ENCODE assay signal across 19 mouse cellular contexts in genomic region chr17:91225916-91226315, GRCm38 (mm10).
DNase-seq lines count a peak whose midpoint lies in the region; ATAC-seq and TF ChIP-seq lines count a peak whose summit lies in the region.
"Had no signal": no experiment of that assay in that cellular context is flagged by ENCODE, and none has a peak within 500 bp of the region (broad histone marks: within the 10 kb centered on the region; RNA-seq: fewer than 3 reads in every experiment).

No protein-coding gene starts in this region.

- ATAC-seq in hindbrain, embryonic 13.5 days (ENCODE audit: low FRiP score) = no peak
- ATAC-seq in hindbrain, embryonic 12.5 days (ENCODE audit: low FRiP score) = no peak; the same call in 1 of the 2 replicates
- 0 out of 2 replicates have a peak, but pooled peaks have one; percentile 33 for ATAC-seq in midbrain, embryonic 15.5 days (replicated peaks)
- ATAC-seq in midbrain, postnatal 0 days (ENCODE audit: low FRiP score) = no peak
- ATAC-seq: inflammation-experienced regulatory T-cells, adult 6 months had no signal

- H3K9me3 ChIP-seq in hindbrain, embryonic 13.5 days = no peaks in the 10 kb centered on the region
- no peaks in the 10 kb centered on the region for H3K9me3 ChIP-seq in hindbrain, embryonic 12.5 days (replicated peaks)
- H3K9me3 ChIP-seq in midbrain, embryonic 15.5 days = no peaks in the 10 kb centered on the region
- no peaks in the 10 kb centered on the region for H3K9me3 ChIP-seq in midbrain, embryonic 10.5 days (replicated peaks)
- no peaks in the 10 kb centered on the region for H3K9me3 ChIP-seq in midbrain, postnatal 0 days (ENCODE audit: low read length)
- H3K9me3 ChIP-seq: embryonic facial prominence, embryonic 15.5 days; forebrain, embryonic 10.5 days; heart, embryonic 12.5 days had no signal

- H3K27ac ChIP-seq in hindbrain, embryonic 13.5 days = 0 out of 2 replicates have a peak overlapping the region, but pooled peaks have one; percentile 23
- H3K27ac ChIP-seq in hindbrain, embryonic 12.5 days = no peak overlapping the region
- no peak overlapping the region for H3K27ac ChIP-seq in midbrain, embryonic 15.5 days
- H3K27ac ChIP-seq in midbrain, embryonic 10.5 days (replicated peaks) = no peak overlapping the region
- peak overlapping the region; percentile 18; the same call in 1 of the 2 replicates for H3K27ac ChIP-seq in midbrain, postnatal 0 days (ENCODE audit: low read depth, low read length)
- H3K27ac ChIP-seq: embryonic facial prominence, embryonic 15.5 days; forebrain, embryonic 10.5 days; gastrocnemius, adult 2 months; hindbrain, embryonic 14.5 days had no signal

- TF ChIP-seq CTCF in midbrain, postnatal 0 days (IDR thresholded peaks at IDR 0.05) = no peak

- 51% methylated on average over 4 of the region's 4 CpGs for WGBS in hindbrain, embryonic 13.5 days
- WGBS in hindbrain, embryonic 12.5 days = 67% methylated on average over 4 of the region's 4 CpGs
- WGBS in midbrain, embryonic 15.5 days = 35% methylated on average over 4 of the region's 4 CpGs
- 84% methylated on average over 4 of the region's 4 CpGs for WGBS in midbrain, embryonic 10.5 days
- WGBS in midbrain, postnatal 0 days = 33% methylated on average over 4 of the region's 4 CpGs

- H3K27me3 ChIP-seq in hindbrain, embryonic 13.5 days = no peaks in the 10 kb centered on the region
- no peaks in the 10 kb centered on the region for H3K27me3 ChIP-seq in hindbrain, embryonic 12.5 days
- H3K27me3 ChIP-seq in midbrain, embryonic 15.5 days (replicated peaks) = no peaks in the 10 kb centered on the region
- H3K27me3 ChIP-seq in midbrain, embryonic 10.5 days (ENCODE audit: low read depth, poor library complexity, severe bottlenecking) = no peaks in the 10 kb centered on the region
- H3K27me3 ChIP-seq in midbrain, postnatal 0 days (ENCODE audit: insufficient read depth, low read length) = no peaks in the 10 kb centered on the region
- H3K27me3 ChIP-seq: embryonic facial prominence, embryonic 15.5 days; heart, embryonic 12.5 days had no signal

- no peak overlapping the region for H3K9ac ChIP-seq in hindbrain, embryonic 13.5 days
- H3K9ac ChIP-seq in hindbrain, embryonic 12.5 days = no peak overlapping the region
- H3K9ac ChIP-seq in midbrain, embryonic 15.5 days = no peak overlapping the region
- no peak overlapping the region for H3K9ac ChIP-seq in midbrain, postnatal 0 days (replicated peaks; ENCODE audit: low read length, poor library complexity, severe bottlenecking)
- H3K9ac ChIP-seq: embryonic facial prominence, embryonic 15.5 days; heart, embryonic 12.5 days; hindbrain, embryonic 14.5 days had no signal

- DNase-seq in midbrain, embryonic 10.5 days (ENCODE audit: low spot score) = no peak
- no peak for DNase-seq in midbrain, postnatal 0 days (ENCODE audit: low spot score)
- no peak for DNase-seq in cerebellum, adult 9-10 months
- DNase-seq: adrenal gland, adult 2 months; adrenal gland, postnatal 25 days; cerebellum, adult 2 months; cerebellum, postnatal 14 days; embryo, embryonic 11 days; gastrocnemius, adult 2 months; gastrocnemius, postnatal 25 days had no signal

- no peak overlapping the region for H3K4me2 ChIP-seq in hindbrain, embryonic 13.5 days
- H3K4me2 ChIP-seq in hindbrain, embryonic 12.5 days (replicated peaks) = no peak overlapping the region
- no peak overlapping the region for H3K4me2 ChIP-seq in midbrain, embryonic 15.5 days
- H3K4me2 ChIP-seq in midbrain, postnatal 0 days (ENCODE audit: low read depth, low read length, poor library complexity, severe bottlenecking) = no peak overlapping the region
- H3K4me2 ChIP-seq: embryonic facial prominence, embryonic 15.5 days; heart, embryonic 12.5 days; hindbrain, embryonic 14.5 days had no signal

- H3K4me1 ChIP-seq in hindbrain, embryonic 13.5 days (replicated peaks) = no peaks in the 10 kb centered on the region; the same call in 1 of the 2 replicates
- no peaks in the 10 kb centered on the region for H3K4me1 ChIP-seq in hindbrain, embryonic 12.5 days
- H3K4me1 ChIP-seq in midbrain, embryonic 15.5 days = no peaks in the 10 kb centered on the region
- H3K4me1 ChIP-seq in midbrain, embryonic 10.5 days = no peaks in the 10 kb centered on the region
- H3K4me1 ChIP-seq in midbrain, postnatal 0 days (ENCODE audit: insufficient read depth, low read length) = no peaks in the 10 kb centered on the region
- H3K4me1 ChIP-seq: embryonic facial prominence, embryonic 15.5 days; forebrain, embryonic 10.5 days; heart, embryonic 12.5 days had no signal

- no peak overlapping the region for H3K4me3 ChIP-seq in hindbrain, embryonic 13.5 days
- no peak overlapping the region for H3K4me3 ChIP-seq in hindbrain, embryonic 12.5 days
- H3K4me3 ChIP-seq in midbrain, embryonic 15.5 days = no peak overlapping the region
- no peak overlapping the region for H3K4me3 ChIP-seq in midbrain, embryonic 10.5 days
- no peak overlapping the region for H3K4me3 ChIP-seq in midbrain, postnatal 0 days (ENCODE audit: low read depth, low read length)
- H3K4me3 ChIP-seq: embryonic facial prominence, embryonic 15.5 days; erythroblast, embryonic 14.5 days; forebrain, embryonic 10.5 days; gastrocnemius, adult 2 months; heart, embryonic 12.5 days had no signal

- no peaks in the 10 kb centered on the region for H3K36me3 ChIP-seq in hindbrain, embryonic 13.5 days
- H3K36me3 ChIP-seq in hindbrain, embryonic 12.5 days = no peaks in the 10 kb centered on the region
- no peaks in the 10 kb centered on the region for H3K36me3 ChIP-seq in midbrain, embryonic 15.5 days (replicated peaks)
- no peaks in the 10 kb centered on the region for H3K36me3 ChIP-seq in midbrain, embryonic 10.5 days
- no peaks in the 10 kb centered on the region for H3K36me3 ChIP-seq in midbrain, postnatal 0 days (ENCODE audit: insufficient read depth, low read length)
- H3K36me3 ChIP-seq: embryonic facial prominence, embryonic 15.5 days; forebrain, embryonic 10.5 days; heart, embryonic 12.5 days had no signal

Comparison
In these comparisons a context has a peak if more than half of its experiments do, and no peak if none do; other contexts are left out.
1. H3K27ac ChIP-seq: peak in hindbrain, embryonic 13.5 days (single experiment) and midbrain, postnatal 0 days (single experiment); none in hindbrain, embryonic 12.5 days (single experiment), midbrain, embryonic 15.5 days (single experiment) and midbrain, embryonic 10.5 days (single experiment).